Mouse (Mus musculus): ENCODE results near the gene Pdlim1. TPM values are rescaled to one million over a fixed set of nuclear protein-coding genes. Genes with fewer than 3 reads are reported as not detected.
A peak's percentile ranks its signal among the peaks of the same experiment; 100 is the strongest.
"Not testable (repeated sequence)": the region's sequence is repeated elsewhere in the genome, so short reads cannot be mapped to it uniquely, and the experiment has no call there.

Gene Pdlim1
- total RNA-seq, 2 experiments from 2014 or later = 7.6 to 9.0 TPM

GRCm38 (mm10) chr19:40246646-40247267 lies 24.9 kb downstream of the Pdlim1 start:
- no peak for DNase-seq (ENCODE audit: low spot score in 2 of 2)

DNA sequence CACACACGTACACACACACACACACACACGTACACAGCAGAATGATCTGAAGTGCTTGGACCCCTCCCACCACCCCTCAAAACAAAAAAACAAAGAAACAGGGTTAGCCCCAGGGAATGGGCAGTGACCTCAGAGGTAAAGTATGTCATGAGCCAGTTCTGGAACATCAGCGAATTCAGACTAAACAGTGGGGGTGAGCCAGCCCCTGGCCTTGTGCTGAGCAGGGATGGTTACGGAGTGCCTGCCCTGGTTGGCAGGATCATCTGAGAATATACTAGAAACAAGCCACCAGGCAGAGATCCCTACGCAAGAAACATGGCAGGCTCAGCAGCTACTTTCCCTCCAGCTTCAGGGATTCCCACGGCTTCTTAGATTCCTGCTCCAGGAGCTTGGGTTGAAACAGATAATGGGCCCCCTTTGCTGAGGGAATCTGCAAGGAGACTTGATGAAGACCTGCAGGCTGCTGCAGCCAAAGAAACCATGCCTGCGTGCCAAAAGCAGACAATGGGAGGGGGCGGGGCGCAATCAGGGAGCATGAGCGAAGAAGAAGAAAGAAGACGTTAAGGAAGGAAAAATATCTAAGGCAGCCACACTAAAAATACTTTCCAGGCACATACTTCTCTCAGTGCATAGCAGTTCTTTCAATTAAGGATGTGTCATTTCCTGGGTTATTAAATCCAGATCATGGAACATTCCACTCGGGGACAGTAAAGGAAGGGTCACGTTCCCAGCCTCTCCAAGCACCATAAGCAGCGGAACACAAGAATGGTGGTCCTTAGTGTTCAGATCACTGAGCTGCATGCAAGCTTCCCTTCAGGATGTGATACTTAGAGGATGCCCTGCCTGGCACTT lies 30.6 kb downstream of the Pdlim1 start:
- DNase-seq (ENCODE audit: low spot score in 2 of 2) = peak; percentile 16 to 48

DNA sequence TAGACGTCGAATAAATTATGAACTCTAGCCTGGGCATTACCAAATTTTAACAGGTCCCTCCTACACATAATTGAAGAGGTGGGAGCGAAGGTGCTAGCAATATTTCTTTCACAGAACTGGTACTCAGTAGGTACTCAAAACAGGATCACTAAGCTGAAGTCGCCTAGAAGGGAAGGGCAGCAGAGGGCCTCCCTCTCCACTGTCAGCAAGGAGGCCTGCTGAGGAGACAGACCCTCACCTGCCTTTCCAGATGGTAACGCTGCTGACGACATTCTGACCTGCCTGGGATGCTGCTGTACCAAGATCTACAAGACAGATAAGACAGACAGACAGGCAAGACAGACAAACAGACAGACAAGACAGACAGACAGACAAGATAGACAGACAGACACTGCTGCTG lies 31.3 kb downstream of the Pdlim1 start:
- no peak for DNase-seq (ENCODE audit: low spot score in 2 of 2)

DNA sequence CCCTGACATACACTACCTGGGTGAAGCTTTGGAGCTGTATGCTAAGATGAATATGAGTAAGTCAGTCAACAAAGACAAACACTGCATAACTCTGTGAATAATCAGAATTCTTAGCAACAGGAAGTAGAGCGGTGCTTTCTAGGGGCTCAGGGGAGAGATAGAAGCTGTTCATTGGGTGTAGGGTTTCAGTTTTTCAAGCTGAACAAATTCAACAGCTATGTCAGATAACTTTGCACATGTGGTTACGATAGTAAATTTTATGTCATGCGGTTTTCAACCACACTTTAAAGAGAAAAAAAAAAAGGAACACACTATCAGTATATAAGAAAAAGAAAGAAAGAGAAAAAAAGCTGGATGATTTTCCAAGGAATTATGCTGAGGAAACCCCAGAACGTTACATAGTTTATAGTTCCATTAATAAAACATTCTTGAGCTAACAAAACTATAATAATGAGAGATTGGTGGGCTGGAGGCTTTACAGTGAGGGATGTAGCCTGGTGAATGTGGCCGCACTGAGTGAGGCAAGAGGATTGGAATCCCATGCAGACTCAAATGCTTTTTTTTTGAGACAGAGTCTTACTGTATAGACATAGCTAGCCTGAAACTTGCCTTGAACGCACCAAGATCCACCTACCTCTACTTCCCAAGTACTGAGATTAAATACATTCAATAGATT lies 33.3 kb downstream of the Pdlim1 start:
- no peak for DNase-seq (ENCODE audit: low spot score in 2 of 2)

GRCm38 (mm10) chr19:40232560-40232959 lies 39.1 kb downstream of the Pdlim1 start:
- no peak for DNase-seq (ENCODE audit: low spot score in 2 of 2)

GRCm38 (mm10) chr19:40231825-40232541 lies 39.7 kb downstream of the Pdlim1 start:
- DNase-seq (ENCODE audit: low spot score in 2 of 2) = no peak

DNA sequence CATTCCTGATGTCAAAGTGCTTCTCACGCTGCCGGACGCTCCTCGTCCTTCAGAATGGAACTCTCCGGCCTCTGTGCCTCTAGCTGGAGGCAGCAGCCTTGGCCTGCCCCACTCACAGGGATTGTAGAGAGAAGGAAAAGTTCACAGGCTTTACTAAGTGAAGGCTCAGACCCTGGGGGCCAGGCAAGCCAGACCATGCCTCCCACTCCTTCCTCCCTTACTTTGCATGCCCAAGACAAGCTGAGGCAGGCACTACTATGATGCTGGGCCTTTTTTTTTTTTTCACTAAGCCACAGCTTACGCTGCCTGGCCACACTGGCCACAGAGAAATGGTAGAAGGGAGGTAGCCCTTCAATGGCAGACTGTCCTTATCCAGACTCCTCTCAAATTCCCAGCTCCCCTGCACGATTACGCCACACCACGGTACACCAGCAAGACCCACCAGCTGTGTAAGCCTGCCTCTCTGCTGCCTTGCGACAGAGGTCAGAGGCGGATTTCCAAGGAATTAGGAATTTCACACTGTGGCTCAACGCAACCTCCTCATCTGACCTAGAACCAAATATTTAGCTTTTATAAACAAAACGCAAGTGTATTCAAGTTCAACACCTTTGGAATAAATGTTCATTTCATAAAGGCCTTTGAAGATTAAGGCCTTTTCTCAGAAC lies 40.4 kb downstream of the Pdlim1 start:
- DNase-seq (ENCODE audit: low spot score in 2 of 2) = no peak

- no peak for DNase-seq (ENCODE audit: low spot score in 2 of 2)
Observed at GRCm38 (mm10) chr19:40226516-40227151, 45.0 kb downstream of the Pdlim1 start.

- DNase-seq (ENCODE audit: low spot score in 2 of 2) = no peak
Observed at GRCm38 (mm10) chr19:40225761-40226110, 45.9 kb downstream of the Pdlim1 start.

DNA sequence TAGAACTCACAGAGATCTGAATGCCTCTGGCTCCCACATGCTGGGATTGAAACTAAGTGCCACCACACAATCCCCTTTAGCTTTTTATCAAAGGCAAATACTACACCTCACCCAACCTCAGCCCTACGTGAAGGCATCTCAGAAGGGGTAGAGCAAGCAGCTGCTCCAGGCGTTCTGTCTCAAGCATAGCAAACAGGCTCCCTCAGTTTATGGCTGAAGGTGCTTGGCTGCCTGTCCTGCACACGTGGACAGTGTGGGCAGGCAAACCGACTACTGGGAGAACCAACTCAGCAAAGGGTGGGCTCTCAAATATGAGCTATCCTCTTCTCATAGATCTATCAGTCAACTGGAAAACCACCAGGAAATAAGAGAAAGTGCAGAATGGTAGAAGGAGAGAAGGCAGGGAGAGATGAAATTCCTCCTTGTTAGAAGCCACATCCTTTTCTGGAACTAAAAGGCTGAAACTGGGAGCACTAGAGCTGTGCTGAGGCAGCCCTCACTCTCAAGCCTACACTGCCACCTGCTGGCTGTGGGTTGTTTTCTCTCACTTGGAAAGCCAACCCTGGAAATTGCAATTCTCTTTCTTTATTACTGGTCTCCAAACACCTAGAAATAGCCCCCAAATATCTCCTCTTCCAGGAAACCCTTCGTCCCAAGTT lies 46.4 kb downstream of the Pdlim1 start:
- peak; percentile 88 to 91 for DNase-seq (ENCODE audit: low spot score in 2 of 2)

- DNase-seq (ENCODE audit: low spot score in 2 of 2) = not testable (repeated sequence)
Observed at GRCm38 (mm10) chr19:40222307-40222706, 49.3 kb downstream of the Pdlim1 start.

GRCm38 (mm10) chr19:40220878-40221277 lies 50.8 kb downstream of the Pdlim1 start:
- no peak for DNase-seq (ENCODE audit: low spot score in 2 of 2)

GRCm38 (mm10) chr19:40202947-40203346 lies 68.7 kb downstream of the Pdlim1 start:
- DNase-seq (ENCODE audit: low spot score in 2 of 2) = not testable (repeated sequence)

DNA sequence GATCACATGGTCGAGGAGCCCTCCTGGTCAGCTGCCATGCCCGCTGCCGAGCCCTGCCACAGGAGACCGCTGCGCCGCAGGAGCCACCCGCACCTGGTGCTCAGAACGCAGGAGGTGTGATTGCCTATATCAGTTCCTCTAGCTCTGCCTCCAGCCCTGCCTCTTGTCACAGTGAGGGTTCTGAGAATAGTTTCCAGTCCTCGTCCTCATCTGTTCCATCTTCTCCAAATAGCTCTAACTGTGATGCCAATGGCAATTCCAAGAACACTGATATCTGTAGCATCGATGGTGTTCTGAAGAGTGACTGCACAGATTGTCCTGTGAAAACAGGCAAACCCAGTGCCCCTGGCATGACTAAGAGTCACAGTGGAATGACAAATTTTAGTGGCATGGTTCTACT lies 81.0 kb downstream of the Pdlim1 start:
- DNase-seq (ENCODE audit: low spot score in 2 of 2) = no peak

DNA sequence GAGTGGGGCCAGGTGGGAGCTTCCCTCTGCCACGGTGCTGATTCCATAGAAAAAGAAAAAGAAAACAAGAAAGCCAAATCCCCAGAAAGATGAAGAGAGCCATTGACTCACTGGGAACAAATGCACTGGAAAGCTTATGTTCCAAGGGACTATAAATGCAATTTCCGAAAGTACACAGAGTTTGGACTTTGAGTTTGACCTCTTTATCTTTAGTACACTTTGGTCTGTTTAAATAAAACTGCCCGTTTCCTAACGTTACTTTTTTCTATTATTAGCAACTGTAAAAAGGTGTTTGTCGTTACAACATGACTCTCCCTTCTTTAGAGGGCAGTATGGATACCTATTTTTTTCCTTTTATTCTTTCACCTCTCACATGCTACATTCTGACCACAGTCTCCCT lies 84.5 kb downstream of the Pdlim1 start, which contains the start of gene Cyp2c70:
Gene Cyp2c70, minus strand, starts transcription at position 174 of the 400 bp plus-strand sequence.
- DNase-seq (ENCODE audit: low spot score in 2 of 2) = no peak

DNA sequence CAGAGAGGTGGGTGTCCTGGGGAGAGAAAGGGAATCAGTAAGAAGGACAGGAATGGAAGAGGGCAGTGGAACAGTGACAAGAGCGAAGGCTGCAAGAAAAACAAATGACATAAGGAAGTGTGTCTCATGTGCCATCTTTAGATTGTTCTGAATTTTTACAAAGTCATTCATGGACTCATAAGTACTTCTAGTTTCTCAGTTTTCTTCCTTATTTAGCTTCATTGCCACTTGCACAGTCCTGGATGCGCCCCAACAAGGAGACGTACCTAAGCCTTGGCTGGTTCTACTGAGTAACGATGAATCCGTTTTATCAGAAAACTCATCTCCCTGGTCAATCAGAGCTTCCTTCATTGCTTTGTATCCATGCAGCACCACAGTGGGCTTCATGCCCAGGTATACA lies 88.0 kb downstream of the Pdlim1 start:
- no peak for DNase-seq (ENCODE audit: low spot score in 2 of 2)

- DNase-seq (ENCODE audit: low spot score in 2 of 2) = no peak
Observed at GRCm38 (mm10) chr19:40178311-40178710, 93.3 kb downstream of the Pdlim1 start.
